Mouse (Mus musculus): ENCODE results near the gene Slc22a21. TPM values are rescaled to one million over a fixed set of nuclear protein-coding genes. Genes with fewer than 3 reads are reported as not detected.

Slc22a21 gene
- polyA plus RNA-seq, 1 experiment: not detected

GRCm38 (mm10) chr11:53926303-53926702 lies 53.8 kb downstream of the Slc22a21 start:
- TF ChIP-seq GATA1 (IDR thresholded peaks at IDR 0.05; ENCODE audit: low read length): no peak

DNA sequence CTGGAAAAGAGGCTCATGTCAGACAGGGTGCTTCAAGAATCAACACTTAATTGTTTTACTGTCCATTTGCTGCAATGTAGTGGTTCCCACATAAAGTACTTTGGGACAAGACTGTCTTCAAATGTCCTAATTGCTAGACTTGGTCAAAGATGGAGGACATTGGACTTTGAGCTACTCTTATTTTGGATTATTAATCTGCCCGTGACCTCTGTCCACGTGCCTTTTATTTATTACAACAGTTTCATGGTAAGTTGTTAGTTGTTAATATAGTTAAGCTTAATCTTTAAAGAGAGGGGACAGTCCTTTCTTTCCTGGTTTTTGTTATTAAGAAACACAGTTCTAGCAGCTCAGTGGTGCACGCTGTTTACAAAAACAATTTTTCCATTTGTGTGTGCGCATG lies 61.3 kb downstream of the Slc22a21 start:
- no peak for TF ChIP-seq GATA1 (IDR thresholded peaks at IDR 0.05; ENCODE audit: low read length)

DNA sequence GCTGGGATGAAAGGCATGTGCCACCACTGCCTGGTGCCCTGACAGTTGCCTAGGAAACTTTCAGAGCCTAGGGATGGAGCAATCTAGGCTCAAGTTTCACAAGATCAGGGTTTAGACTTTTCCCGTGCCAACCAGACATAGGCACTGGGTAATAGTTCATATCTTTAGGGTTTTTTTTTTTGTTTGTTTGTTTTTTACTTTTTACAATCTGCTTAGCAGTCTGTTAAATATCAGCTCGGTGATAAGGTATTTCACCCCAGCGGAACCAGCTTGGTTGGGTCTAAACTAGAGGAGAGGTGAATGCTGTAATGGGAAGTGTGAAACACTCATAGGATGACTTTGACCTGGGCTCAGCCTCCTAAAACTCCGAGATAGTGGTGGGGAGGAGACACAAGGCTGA lies 69.1 kb downstream of the Slc22a21 start:
- TF ChIP-seq GATA1 (IDR thresholded peaks at IDR 0.05; ENCODE audit: low read length): no peak

DNA sequence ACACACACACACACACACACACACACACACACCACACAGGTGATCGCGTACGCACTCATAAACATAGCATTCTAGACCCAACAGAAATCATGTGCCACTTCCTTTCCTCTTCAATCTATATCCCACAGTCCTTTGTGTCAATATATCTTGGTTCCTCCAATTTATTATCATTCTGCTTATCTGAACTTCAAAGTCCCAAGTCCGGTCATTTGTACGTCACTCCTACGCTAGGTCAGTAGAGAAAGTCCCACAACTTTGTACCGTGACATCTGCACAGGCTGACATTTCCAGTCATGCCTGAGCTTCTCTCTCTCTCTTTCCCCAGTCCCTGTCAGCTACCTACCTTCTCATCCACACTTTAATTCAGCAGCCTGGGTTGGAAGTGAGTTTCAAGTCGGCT lies 71.4 kb downstream of the Slc22a21 start:
- no peak for TF ChIP-seq GATA1 (IDR thresholded peaks at IDR 0.05; ENCODE audit: low read length)

DNA sequence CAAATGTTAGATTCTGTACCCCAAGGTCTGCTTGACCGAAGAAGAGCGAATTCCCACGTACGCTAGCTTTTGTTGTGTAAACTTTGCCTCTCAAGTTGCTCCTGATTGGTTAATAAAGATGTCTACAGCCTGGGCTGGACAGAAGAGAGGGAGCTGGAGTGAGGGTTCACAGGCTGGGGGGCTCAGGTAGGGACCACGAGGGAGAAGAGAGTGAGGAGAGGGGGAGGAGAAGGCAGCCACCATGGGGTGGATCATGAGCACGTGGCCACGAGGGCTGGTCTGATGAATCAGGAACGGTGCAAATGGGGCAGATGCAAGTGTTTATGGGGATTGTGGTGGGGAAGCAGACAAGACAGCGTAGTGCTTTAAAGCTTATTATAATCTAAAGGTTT lies 75.6 kb downstream of the Slc22a21 start:
- TF ChIP-seq GATA1 (IDR thresholded peaks at IDR 0.05; ENCODE audit: low read length): no peak

DNA sequence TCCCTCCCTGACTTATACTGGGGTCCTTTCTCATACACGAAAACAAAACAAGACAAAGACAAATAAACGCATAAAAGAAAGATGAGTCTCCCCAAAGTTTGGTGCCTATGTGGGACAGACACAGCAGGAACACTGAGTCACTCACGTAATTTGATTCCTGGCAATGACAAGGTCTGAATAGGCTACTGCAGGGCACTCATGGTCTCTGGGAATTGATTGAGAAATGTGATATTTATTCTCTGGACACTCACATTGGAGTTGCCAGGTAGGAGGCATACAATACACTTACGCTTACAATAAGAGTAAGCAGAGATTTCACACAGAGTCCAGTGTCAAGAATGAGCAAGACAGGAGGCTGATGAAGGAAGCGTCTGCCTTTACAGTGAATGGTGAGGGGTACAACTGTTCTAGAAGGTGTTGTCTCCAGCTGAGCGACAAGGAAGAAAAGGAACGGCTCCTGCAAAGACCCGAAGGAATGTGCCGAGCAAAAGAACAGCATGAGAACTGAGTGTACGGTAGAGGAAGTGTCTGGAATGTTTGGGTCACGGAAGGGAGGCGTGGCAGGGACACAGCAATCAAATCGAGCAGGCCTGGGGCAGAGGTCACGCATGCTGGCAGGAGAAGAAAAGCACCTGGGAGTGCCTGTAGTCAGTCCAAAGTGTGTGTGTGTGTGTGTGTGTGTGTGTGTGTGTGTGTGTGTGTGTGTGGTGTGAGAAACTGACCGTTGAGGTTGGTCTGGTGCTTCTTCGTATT lies 76.2 kb downstream of the Slc22a21 start:
- no peak for TF ChIP-seq GATA1 (IDR thresholded peaks at IDR 0.05; ENCODE audit: low read length)

DNA sequence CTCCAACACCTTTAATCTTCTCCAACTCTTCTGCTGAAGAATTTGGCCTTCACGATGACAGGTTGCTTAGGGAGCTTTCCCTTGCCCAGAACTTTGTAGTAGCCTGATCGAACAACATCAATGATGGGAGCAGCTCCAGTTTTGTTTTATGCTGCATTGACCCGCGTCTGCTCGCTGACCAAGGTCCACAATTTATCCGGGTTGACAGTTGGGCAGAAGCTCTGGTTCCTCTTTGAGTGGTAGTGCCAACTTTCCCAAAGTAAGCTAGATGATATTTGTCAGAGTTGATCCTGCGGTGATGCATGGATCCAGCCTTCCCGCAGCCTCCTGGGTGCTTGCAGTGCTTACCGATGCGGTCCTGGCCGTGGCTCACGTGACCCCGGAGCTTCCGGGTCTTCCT lies 77.4 kb downstream of the Slc22a21 start:
- no peak for TF ChIP-seq GATA1 (IDR thresholded peaks at IDR 0.05; ENCODE audit: low read length)

- TF ChIP-seq GATA1 (IDR thresholded peaks at IDR 0.05; ENCODE audit: low read length): no peak
Observed at GRCm38 (mm10) chr11:53900991-53901390, 79.1 kb downstream of the Slc22a21 start.

GRCm38 (mm10) chr11:53899981-53900380 lies 80.2 kb downstream of the Slc22a21 start:
- no peak for TF ChIP-seq GATA1 (IDR thresholded peaks at IDR 0.05; ENCODE audit: low read length)

Other genes with a start within 250 kb of the Slc22a21 start
- 0.25 and 0.32 TPM in 2 replicates for gene Irf1, start 210.3 kb downstream of the Slc22a21 start, polyA plus RNA-seq (2012)
- gene Gm17334, start 207.1 kb downstream of the Slc22a21 start, polyA plus RNA-seq (2012): not detected in 2 replicates
- not detected in 2 replicates for gene Gm12216, start 121.1 kb downstream of the Slc22a21 start, polyA plus RNA-seq (2012)
- 7.4 and 8.4 TPM in 2 replicates for gene Slc22a5, start 88.7 kb downstream of the Slc22a21 start, polyA plus RNA-seq (2012)
- gene Slc22a4, start 47.8 kb upstream of the Slc22a21 start, polyA plus RNA-seq (2012): 0.09 and 0.22 TPM in 2 replicates
- not detected in 2 replicates for gene Pdlim4, start 88.7 kb upstream of the Slc22a21 start, polyA plus RNA-seq (2012)
- gene P4ha2, start 119.8 kb upstream of the Slc22a21 start, polyA plus RNA-seq (2012): not detected in 2 replicates

Data from G1E-ER4 (cell line).